Mouse (Mus musculus) liver, adult 2 months (tissue): ENCODE data around the gene Kif17. TPM values are rescaled to one million over a fixed set of nuclear protein-coding genes. Genes with fewer than 3 reads are reported as not detected.

Experiments used
- DNase-seq: peaks from one replicate; pipeline ENCODE4 v3.0.0-alpha.2; 2011; ENCODE audit warnings: low read depth, low spot score; ENCODE audit errors: extremely low read depth
- H3K27ac ChIP-seq: fragments of 200-500 bp; replicated peaks from 2 replicates; pipeline ENCODE4 v1.5.1; 2012; ENCODE audit warnings: low read depth, mild to moderate bottlenecking, control low read depth, inconsistent platforms, low read length; ENCODE audit not compliant: insufficient read depth
- H3K27me3 ChIP-seq: fragments of 200-500 bp; 2 replicates; pipeline ENCODE4 v1.6.1; 2012; ENCODE audit warnings: mild to moderate bottlenecking, moderate library complexity, low read length, inconsistent platforms; ENCODE audit not compliant: control insufficient read depth, insufficient read depth
- H3K36me3 ChIP-seq: fragments of 200-500 bp; 2 replicates; pipeline ENCODE4 v1.6.1; 2012; ENCODE audit warnings: low read length, inconsistent platforms; ENCODE audit not compliant: control insufficient read depth, insufficient read depth
- H3K4me1 ChIP-seq: fragments of 200-500 bp; 2 replicates; pipeline ENCODE4 v1.6.1; 2011; ENCODE audit warnings: low read length; ENCODE audit not compliant: control insufficient read depth, insufficient read depth
- H3K4me3 ChIP-seq: fragments of 200-500 bp; 2 replicates; pipeline ENCODE4 v1.5.1; 2011; ENCODE audit warnings: low read depth, mild to moderate bottlenecking, control low read depth, low read length, moderate library complexity; ENCODE audit not compliant: insufficient read depth
- H3K79me2 ChIP-seq: fragments of 200-500 bp; 2 replicates; pipeline ENCODE4 v1.6.1; 2012; ENCODE audit warnings: inconsistent platforms, mild to moderate bottlenecking, low read length, moderate library complexity; ENCODE audit not compliant: control insufficient read depth, insufficient read depth
- H3K9ac ChIP-seq: fragments of 200-500 bp; 2 replicates; pipeline ENCODE4 v1.6.1; 2012; ENCODE audit warnings: low read depth, mild to moderate bottlenecking, control low read depth, inconsistent platforms, low read length
- CTCF ChIP-seq: fragments of 200-500 bp; IDR thresholded peaks from 2 replicates; pipeline ENCODE4 v1.5.1; 2011; ENCODE audit warnings: low read depth, low read length, control low read depth
- POLR2A ChIP-seq: fragments of 200-500 bp; IDR thresholded peaks from 2 replicates; pipeline ENCODE4 v1.6.1; 2011; ENCODE audit warnings: low read length, control low read depth; ENCODE audit not compliant: insufficient read depth; ENCODE audit errors: extremely low read depth
- WGBS: fragments of 180-500 bp; shearing (Covaris S2); methylation state at CpG from one replicate; pipeline ENCODE4 v1.1.7; 2018; 5-methylcytosine and 5-hydroxymethylcytosine counted together
- polyA plus RNA-seq: library from polyadenylated mRNA; depleted of rRNA; stranded (reverse); fragments of >200 nt; gene quantifications from 2 replicates; pipeline ENCODE4 v1.2.3, GENCODE M21; 2012
- total RNA-seq: library from RNA; depleted of rRNA; stranded (reverse); fragments of >200 nt; gene quantifications from 2 replicates; pipeline ENCODE4 v1.2.3, GENCODE M21; 2014

The Kif17 gene
- total and polyA plus RNA-seq, 2 experiments = under 0.01 to 0.06 TPM

- no peak for DNase-seq
- H3K9ac ChIP-seq = no peak overlapping the region
- TF ChIP-seq POLR2A = no peak
- TF ChIP-seq CTCF = no peak
- H3K4me3 ChIP-seq = no peak overlapping the region
- no peaks in the 10 kb centered on the region for H3K79me2 ChIP-seq
- H3K27ac ChIP-seq = no peak overlapping the region
- peaks cover 8% of the 10 kb centered on the region; the same call in 1 of the 2 replicates for H3K27me3 ChIP-seq
- 57% methylated on average over 5 of the region's 5 CpGs for WGBS
- no peaks in the 10 kb centered on the region for H3K36me3 ChIP-seq
- no peaks in the 10 kb centered on the region for H3K4me1 ChIP-seq
Measured at GRCm38 (mm10) chr4:138252231-138252630, 2.0 kb downstream of the Kif17 start.

DNA sequence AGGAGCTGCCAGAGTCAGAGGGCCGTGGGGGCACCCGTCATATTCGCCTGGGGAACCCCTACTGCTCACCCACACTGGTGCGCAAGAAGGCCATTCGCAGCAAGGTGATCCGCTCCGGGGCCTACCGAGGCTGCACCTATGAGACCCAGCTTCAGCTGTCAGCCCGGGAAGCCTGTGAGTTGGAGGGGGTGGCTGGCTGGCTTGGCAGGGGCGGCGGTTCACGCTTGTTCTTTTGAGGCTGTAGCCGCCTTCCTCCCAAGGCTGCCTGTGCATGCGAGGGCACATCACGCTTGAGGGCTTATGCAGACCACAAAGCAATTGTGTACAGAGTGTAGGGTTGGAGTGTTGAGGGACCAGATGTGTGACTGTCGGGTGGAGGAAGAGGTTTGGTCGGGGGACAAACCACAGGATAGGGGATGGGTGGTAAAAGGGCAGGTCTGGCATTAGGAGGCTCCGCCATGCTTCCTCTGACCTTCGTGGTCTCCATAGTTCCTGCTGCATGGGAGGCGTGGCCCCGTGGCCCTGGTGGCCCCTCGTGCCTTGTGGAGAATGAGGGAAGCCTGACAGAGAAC, 7.0 kb downstream of the Kif17 start:
- H3K27me3 ChIP-seq = no peaks in the 10 kb centered on the region
- H3K4me1 ChIP-seq = no peaks in the 10 kb centered on the region; the same call in 1 of the 2 replicates
- TF ChIP-seq POLR2A (no peak), CTCF (no peak)
- H3K27ac ChIP-seq = no peak overlapping the region
- no peak overlapping the region for H3K9ac ChIP-seq
- 86% methylated on average over 22 of the region's 22 CpGs for WGBS
- DNase-seq = no peak
- H3K4me3 ChIP-seq = no peak overlapping the region
- no peaks in the 10 kb centered on the region for H3K79me2 ChIP-seq
- H3K36me3 ChIP-seq = no peaks in the 10 kb centered on the region

DNA sequence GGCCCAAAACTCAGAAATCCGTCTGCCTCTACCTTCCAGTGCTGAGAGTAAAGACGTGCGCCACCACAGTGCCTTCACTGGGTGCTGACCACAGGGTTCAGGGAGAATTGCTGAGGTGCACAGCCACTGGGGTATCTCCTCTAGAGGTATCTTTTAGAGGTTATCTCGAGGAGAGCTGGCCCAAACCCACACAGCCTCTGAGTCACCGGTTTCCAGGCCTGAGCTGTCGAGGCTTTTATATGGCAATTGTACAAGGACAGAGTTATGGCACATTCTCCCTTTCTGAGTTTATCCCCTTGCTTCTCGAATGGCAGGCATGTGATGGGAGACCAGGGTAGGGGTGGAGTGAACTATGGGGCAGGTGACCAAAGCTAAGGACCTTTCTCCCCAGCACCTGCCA, 8.4 kb downstream of the Kif17 start:
- no peak overlapping the region for H3K4me3 ChIP-seq
- no peak for TF ChIP-seq CTCF
- no peak for TF ChIP-seq POLR2A
- H3K36me3 ChIP-seq = no peaks in the 10 kb centered on the region
- H3K4me1 ChIP-seq = no peaks in the 10 kb centered on the region; the same call in 1 of the 2 replicates
- no peak overlapping the region for H3K9ac ChIP-seq
- no peaks in the 10 kb centered on the region for H3K79me2 ChIP-seq
- 88% methylated on average over 7 of the region's 7 CpGs for WGBS
- H3K27me3 ChIP-seq = no peaks in the 10 kb centered on the region
- no peak for DNase-seq
- no peak overlapping the region for H3K27ac ChIP-seq

- no peak for DNase-seq
- Histone ChIP-seq H3K4me3 (no peak overlapping the region), H3K27ac (no peak overlapping the region), H3K27me3 (no peaks in the 10 kb centered on the region), H3K36me3 (no peaks in the 10 kb centered on the region), H3K79me2 (no peaks in the 10 kb centered on the region), H3K9ac (no peak overlapping the region), H3K4me1 (no peaks in the 10 kb centered on the region; the same call in 1 of the 2 replicates)
- 77% methylated on average over 5 of the region's 5 CpGs for WGBS
- TF ChIP-seq CTCF (no peak), POLR2A (no peak)
Measured at GRCm38 (mm10) chr4:138259482-138259881, 9.2 kb downstream of the Kif17 start.

DNA sequence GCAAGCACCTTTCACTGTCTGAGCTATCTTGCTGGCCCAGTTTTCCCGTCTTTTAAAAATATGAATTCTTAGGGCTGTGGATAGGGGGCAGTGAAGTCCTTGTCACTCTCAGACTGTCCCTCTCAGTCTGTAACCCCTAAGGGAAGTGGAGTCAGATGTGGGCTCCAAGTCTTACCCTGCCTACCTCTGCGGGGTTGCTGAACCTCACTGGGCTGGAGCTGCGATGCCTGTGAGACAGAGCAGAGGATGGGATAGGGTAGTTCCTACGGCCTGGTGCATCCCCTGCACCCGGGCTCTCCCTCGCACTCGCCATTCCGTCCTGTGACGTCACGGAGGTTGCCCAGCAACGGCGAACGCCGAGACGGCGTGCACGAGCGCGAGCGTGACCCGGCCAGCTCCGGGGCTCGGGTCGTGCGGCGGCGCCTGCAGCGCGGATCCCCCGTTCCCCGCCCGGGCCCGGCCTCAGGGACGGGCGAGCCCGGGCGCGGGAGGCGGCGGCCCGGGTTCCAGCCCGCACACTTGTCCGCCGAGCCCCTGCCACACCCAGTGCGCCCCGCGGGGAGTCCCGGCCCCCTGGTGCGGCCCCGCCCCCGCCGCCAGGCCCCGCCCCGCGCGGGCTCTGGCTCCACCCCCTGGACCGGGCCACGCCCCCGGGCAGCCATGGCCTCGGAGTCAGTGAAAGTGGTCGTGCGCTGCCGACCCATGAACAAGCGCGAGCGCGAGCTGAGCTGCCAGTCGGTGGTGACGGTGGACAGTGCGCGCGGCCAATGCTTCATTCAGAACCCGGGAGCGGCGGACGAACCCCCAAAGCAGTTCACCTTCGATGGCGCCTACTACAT, 11.8 kb downstream of the Kif17 start:
- Histone ChIP-seq H3K79me2 (no peaks in the 10 kb centered on the region), H3K27ac (no peak overlapping the region), H3K36me3 (no peaks in the 10 kb centered on the region), H3K9ac (peak overlapping the region; percentile 30), H3K4me3 (peak overlapping the region; percentile 60), H3K4me1 (no peaks in the 10 kb centered on the region; the same call in 1 of the 2 replicates), H3K27me3 (no peaks in the 10 kb centered on the region)
- DNase-seq = no peak
- TF ChIP-seq CTCF (peak; percentile 16; the same call in 1 of the 2 replicates), POLR2A (no peak)
- WGBS = 2% methylated on average over 75 of the region's 78 CpGs

DNA sequence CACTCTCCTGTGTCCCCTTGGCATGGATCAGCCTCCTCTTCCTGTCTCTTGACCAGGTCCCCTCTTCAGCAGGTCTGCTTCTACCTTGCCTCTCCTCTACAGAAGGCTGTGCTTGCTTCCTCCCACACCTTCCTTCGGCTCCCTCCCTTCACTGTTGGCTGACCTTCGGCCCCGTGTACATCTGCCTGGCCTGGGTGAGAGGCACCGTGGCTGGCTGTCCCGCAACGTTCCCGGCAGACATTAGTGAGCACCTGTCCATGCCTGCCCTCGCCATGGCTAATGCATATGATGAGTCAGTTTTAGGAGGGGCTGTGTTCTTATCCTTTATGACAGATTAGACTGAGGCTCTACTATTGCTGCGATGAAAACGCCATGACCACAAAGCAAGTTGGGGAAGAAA, 17.6 kb downstream of the Kif17 start:
- H3K27me3 ChIP-seq = no peaks in the 10 kb centered on the region
- 59% methylated on average over 10 of the region's 10 CpGs for WGBS

More for the DNA sequence above, 17.6 kb downstream of the Kif17 start:
- Histone ChIP-seq H3K9ac (no peak overlapping the region), H3K36me3 (no peaks in the 10 kb centered on the region), H3K27ac (no peak overlapping the region), H3K79me2 (no peaks in the 10 kb centered on the region), H3K4me1 (no peaks in the 10 kb centered on the region), H3K4me3 (no peak overlapping the region)
- TF ChIP-seq POLR2A = no peak
- no peak for DNase-seq
